Comparison of ENCODE assay signal across 25 mouse cellular contexts in genomic region chr2:17375916-17376315, GRCm38 (mm10).
DNase-seq lines count a peak whose midpoint lies in the region; ATAC-seq lines count a peak whose summit lies in the region.
"Had no signal": no experiment of that assay in that cellular context is flagged by ENCODE, and none has a peak within 500 bp of the region (broad histone marks: within the 10 kb centered on the region; RNA-seq: fewer than 3 reads in every experiment).

No protein-coding gene starts in this region.

- no peaks in the 10 kb centered on the region for H3K27me3 ChIP-seq in forebrain, embryonic 11.5 days (ENCODE audit: control insufficient read depth, insufficient read depth, low read length)
- H3K27me3 ChIP-seq: CH12.LX; embryonic facial prominence, embryonic 12.5 days; forebrain, embryonic 12.5 days; Patski had no signal

- H3K4me3 ChIP-seq in forebrain, embryonic 11.5 days (ENCODE audit: low read depth, low read length) = no peak overlapping the region
- H3K4me3 ChIP-seq: embryonic facial prominence, embryonic 10.5 days; embryonic facial prominence, embryonic 12.5 days; forebrain, embryonic 12.5 days had no signal

- H3K27ac ChIP-seq in forebrain, embryonic 11.5 days (ENCODE audit: low read depth, low read length) = no peak overlapping the region
- H3K27ac ChIP-seq: embryonic facial prominence, embryonic 10.5 days; embryonic facial prominence, embryonic 12.5 days; forebrain, embryonic 12.5 days had no signal

- no peaks in the 10 kb centered on the region for H3K9me3 ChIP-seq in forebrain, embryonic 11.5 days (ENCODE audit: control insufficient read depth, low read length)
- H3K9me3 ChIP-seq: embryonic facial prominence, embryonic 10.5 days; embryonic facial prominence, embryonic 12.5 days; forebrain, embryonic 12.5 days; G1E had no signal

- 87% methylated on average over 2 of the region's 2 CpGs for WGBS in forebrain, embryonic 11.5 days

- DNase-seq in frontal cortex, postnatal 25 days (ENCODE audit: low spot score in 2 of 2) = no peak
- DNase-seq in right cerebral cortex, adult 18-20 months = peak; percentile 22
- no peak for DNase-seq in right cerebral cortex, postnatal 25 days
- DNase-seq in forebrain, embryonic 11.5 days (ENCODE audit: low spot score) = no peak
- DNase-seq: adrenal gland, adult 8-10 months; adrenal gland, postnatal 14 days; adrenal gland, postnatal 36 days; B cell, adult 2 months; cerebellum, adult 11 months; cerebellum, adult 18-20 months; cerebellum, adult 8-10 months; cerebellum, adult 9-11 months; cerebellum, postnatal 14 days; cerebellum, postnatal 36 days had no signal

- H3K4me2 ChIP-seq in forebrain, embryonic 11.5 days (ENCODE audit: low read depth, low read length, severe bottlenecking) = no peak overlapping the region
- H3K4me2 ChIP-seq: embryonic facial prominence, embryonic 12.5 days; forebrain, embryonic 12.5 days had no signal

- H3K36me3 ChIP-seq in forebrain, embryonic 11.5 days (ENCODE audit: control insufficient read depth, insufficient read depth, low read length) = no peaks in the 10 kb centered on the region
- H3K36me3 ChIP-seq: embryonic facial prominence, embryonic 10.5 days; embryonic facial prominence, embryonic 12.5 days; forebrain, embryonic 12.5 days; G1E had no signal

- H3K4me1 ChIP-seq in forebrain, embryonic 11.5 days (replicated peaks; ENCODE audit: control insufficient read depth, insufficient read depth, low read length) = no peaks in the 10 kb centered on the region
- H3K4me1 ChIP-seq: embryonic facial prominence, embryonic 10.5 days; embryonic facial prominence, embryonic 12.5 days; forebrain, embryonic 12.5 days had no signal

- peak; percentile 76 for ATAC-seq in frontal cortex, adult (ENCODE audit: low TSS enrichment)
- ATAC-seq in forebrain, embryonic 11.5 days (replicated peaks; ENCODE audit: low FRiP score) = no peak
- ATAC-seq: activated CD4-positive, CD25-positive, alpha-beta regulatory T cell, adult 4 months; CD4-positive, CD25-positive, alpha-beta regulatory T cell, adult 4 months; forebrain, embryonic 14.5 days; forebrain, embryonic 16.5 days; Patski had no signal

- H3K9ac ChIP-seq in forebrain, embryonic 11.5 days (ENCODE audit: low read length) = no peak overlapping the region
- H3K9ac ChIP-seq: embryonic facial prominence, embryonic 12.5 days; forebrain, embryonic 12.5 days had no signal
